Mouse (Mus musculus): Measurements from ENCODE around the gene Rab40c. TPM values are rescaled to one million over a fixed set of nuclear protein-coding genes. Genes with fewer than 3 reads are reported as not detected.

Gene Rab40c
- total and polyA plus RNA-seq, 3 experiments = 3.7 to 23.2 TPM; not detected in 1

GRCm38 (mm10) chr17:25893975-25894617 is 25.4 kb downstream of the Rab40c start:
- 0 out of 4 replicates have a peak, but pooled peaks cover 0 to 6% of the 10 kb centered on the region in 2 experiments for H3K4me1 ChIP-seq (ENCODE audit: control insufficient read depth in 1 of 2, insufficient read depth in 2 of 2, low read length in 2 of 2)
- no peak overlapping the region for H3K4me3 ChIP-seq (ENCODE audit: control insufficient read depth in 1 of 2, insufficient read depth in 1 of 2, low read depth in 2 of 2, low read length in 2 of 2)
- no peak overlapping the region for H3K27ac ChIP-seq (ENCODE audit: control insufficient read depth, low read depth, low read length)
- peak; percentile 85 for TF ChIP-seq SMC3 (IDR thresholded peaks at IDR 0.05; ENCODE audit: low read depth, low read length)
- no peak for TF ChIP-seq TCF12 (IDR thresholded peaks at IDR 0.05; ENCODE audit: low read depth, low read length)
- TF ChIP-seq ZC3H11A (IDR thresholded peaks at IDR 0.05; ENCODE audit: low read depth, low read length) = peak; percentile 72
- peak; percentile 94 for TF ChIP-seq RAD21 (IDR thresholded peaks at IDR 0.05; ENCODE audit: low read depth, low read length)
- TF ChIP-seq ZNF384 (IDR thresholded peaks at IDR 0.05; ENCODE audit: low read depth, low read length) = no peak
- TF ChIP-seq MYB (IDR thresholded peaks at IDR 0.05; ENCODE audit: low read depth, low read length) = no peak
- peak; percentile 93 to 96 (median 94) for TF ChIP-seq CTCF (IDR thresholded peaks at IDR 0.05 in 2 of 3, conservative IDR thresholded peaks at IDR 0.05 in 1 of 3; ENCODE audit: control insufficient read depth in 1 of 3, insufficient read depth in 1 of 3, low read depth in 2 of 3, low read length in 3 of 3, poor library complexity in 1 of 3, severe bottlenecking in 1 of 3)
- TF ChIP-seq SIN3A (IDR thresholded peaks at IDR 0.05; ENCODE audit: low read length) = 0 out of 2 replicates have a peak, but pooled peaks have one; percentile 42
- DNase-seq (ENCODE audit: low read depth, low spot score) = peak; percentile 79
- H3K9ac ChIP-seq (ENCODE audit: control insufficient read depth, low read depth, low read length, poor library complexity, severe bottlenecking) = no peak overlapping the region
- peaks cover 0 to 4% of the 10 kb centered on the region in 2 experiments; a peak in 1 of 4 replicates for H3K36me3 ChIP-seq (ENCODE audit: control insufficient read depth in 1 of 2, insufficient read depth in 2 of 2, low read length in 2 of 2)
- no peaks in the 10 kb centered on the region for H3K27me3 ChIP-seq (ENCODE audit: control insufficient read depth in 1 of 2, insufficient read depth in 2 of 2, low read length in 2 of 2)
- no peaks in the 10 kb centered on the region for H3K9me3 ChIP-seq (replicated peaks; ENCODE audit: insufficient read depth, low read length)
- peaks cover 2% of the 10 kb centered on the region; the same call in 1 of the 2 replicates for H3K79me2 ChIP-seq (ENCODE audit: control insufficient read depth, insufficient read depth, low read length, poor library complexity)

GRCm38 (mm10) chr17:25888837-25889236 is 30.7 kb downstream of the Rab40c start:
- H3K79me2 ChIP-seq (ENCODE audit: control insufficient read depth, insufficient read depth, low read length, poor library complexity) = peaks cover 2% of the 10 kb centered on the region; the same call in 1 of the 2 replicates
- no peak for DNase-seq (ENCODE audit: low read depth, low spot score)
- H3K4me3 ChIP-seq (ENCODE audit: control insufficient read depth in 1 of 2, insufficient read depth in 1 of 2, low read depth in 2 of 2, low read length in 2 of 2) = no peak overlapping the region
- no peaks in the 10 kb centered on the region for H3K9me3 ChIP-seq (replicated peaks; ENCODE audit: insufficient read depth, low read length)
- peaks cover 0 to 4% of the 10 kb centered on the region in 2 experiments; a peak in 1 of 4 replicates for H3K36me3 ChIP-seq (ENCODE audit: control insufficient read depth in 1 of 2, insufficient read depth in 2 of 2, low read length in 2 of 2)
- TF ChIP-seq E2F4 (IDR thresholded peaks at IDR 0.05; ENCODE audit: borderline replicate concordance, low read depth, low read length) (no peak), JUND (IDR thresholded peaks at IDR 0.05; ENCODE audit: low read depth, low read length) (no peak), POLR2AphosphoS2 (IDR thresholded peaks at IDR 0.05; ENCODE audit: low read length) (no peak), RAD21 (IDR thresholded peaks at IDR 0.05; ENCODE audit: low read depth, low read length) (no peak), ETS1 (IDR thresholded peaks at IDR 0.05; ENCODE audit: low read depth, low read length) (no peak), TCF12 (IDR thresholded peaks at IDR 0.05; ENCODE audit: low read depth, low read length) (no peak), MYB (IDR thresholded peaks at IDR 0.05; ENCODE audit: low read depth, low read length) (no peak), EP300 (IDR thresholded peaks at IDR 0.05; ENCODE audit: low read depth in 1 of 2, low read length in 2 of 2) (no peak), ZKSCAN1 (IDR thresholded peaks at IDR 0.05; ENCODE audit: low read depth, low read length) (no peak), KAT2A (conservative IDR thresholded peaks at IDR 0.05; ENCODE audit: low read depth, low read length) (no peak), BHLHE40 (IDR thresholded peaks at IDR 0.05; ENCODE audit: borderline replicate concordance, low read depth, low read length) (no peak), USF1 (IDR thresholded peaks at IDR 0.05; ENCODE audit: low read depth, low read length) (no peak), MXI1 (IDR thresholded peaks at IDR 0.05; ENCODE audit: low read depth, low read length) (no peak), ELF1 (IDR thresholded peaks at IDR 0.05; ENCODE audit: low read depth, low read length) (no peak), MAZ (IDR thresholded peaks at IDR 0.05; ENCODE audit: low read depth, low read length) (no peak), TAL1 (IDR thresholded peaks at IDR 0.05; ENCODE audit: low read length) (no peak), NRF1 (IDR thresholded peaks at IDR 0.05; ENCODE audit: insufficient read depth, low read depth, low read length, poor library complexity, severe bottlenecking) (no peak)
- H3K27me3 ChIP-seq (ENCODE audit: control insufficient read depth in 1 of 2, insufficient read depth in 2 of 2, low read length in 2 of 2) = no peaks in the 10 kb centered on the region
- H3K4me1 ChIP-seq (ENCODE audit: control insufficient read depth in 1 of 2, insufficient read depth in 2 of 2, low read length in 2 of 2) = 0 out of 4 replicates have a peak, but pooled peaks cover 0 to 6% of the 10 kb centered on the region in 2 experiments
- H3K9ac ChIP-seq (ENCODE audit: control insufficient read depth, low read depth, low read length, poor library complexity, severe bottlenecking) = no peak overlapping the region
- H3K27ac ChIP-seq (ENCODE audit: control insufficient read depth, low read depth, low read length) = no peak overlapping the region

Data from MEL (cell line).